Mouse (Mus musculus) lung, adult 2 months (tissue): ENCODE data around the gene Tsku.

Experiments used
- CTCF ChIP-seq: fragments of 200-500 bp; IDR thresholded peaks from 2 replicates; pipeline ENCODE4 v1.5.1; 2011; ENCODE audit warnings: mild to moderate bottlenecking, low read length, control low read depth; ENCODE audit not compliant: insufficient read depth
- POLR2A ChIP-seq: fragments of 200-500 bp; IDR thresholded peaks from 2 replicates; pipeline ENCODE4 v1.6.1; 2011; ENCODE audit warnings: low read depth, mild to moderate bottlenecking, control low read depth, low read length, borderline replicate concordance; ENCODE audit errors: extremely low read depth

- TF ChIP-seq CTCF (no peak), POLR2A (no peak)
Measured at GRCm38 (mm10) chr7:98322415-98322814, 38.7 kb downstream of the Tsku start.
